Mouse (Mus musculus) activated CD4-positive, CD25-positive, alpha-beta regulatory T cell, adult 4 months (primary cell): Measurements from ENCODE around the gene Gpx1. TPM values are rescaled to one million over a fixed set of nuclear protein-coding genes. Genes with fewer than 3 reads are reported as not detected.

Experiments used
- ATAC-seq: one replicate; pipeline ENCODE4 v1.8.0; 2017
- polyA plus RNA-seq, 2 experiments: library from polyadenylated mRNA; unstranded; fragments of 100-300 nt; shearing (Covaris generic); gene quantifications; one replicate each; pipeline ENCODE4 v1.2.1; 2017

The Gpx1 gene
- polyA plus RNA-seq, 2 experiments from 2014 or later: 573 to 811 TPM

DNA sequence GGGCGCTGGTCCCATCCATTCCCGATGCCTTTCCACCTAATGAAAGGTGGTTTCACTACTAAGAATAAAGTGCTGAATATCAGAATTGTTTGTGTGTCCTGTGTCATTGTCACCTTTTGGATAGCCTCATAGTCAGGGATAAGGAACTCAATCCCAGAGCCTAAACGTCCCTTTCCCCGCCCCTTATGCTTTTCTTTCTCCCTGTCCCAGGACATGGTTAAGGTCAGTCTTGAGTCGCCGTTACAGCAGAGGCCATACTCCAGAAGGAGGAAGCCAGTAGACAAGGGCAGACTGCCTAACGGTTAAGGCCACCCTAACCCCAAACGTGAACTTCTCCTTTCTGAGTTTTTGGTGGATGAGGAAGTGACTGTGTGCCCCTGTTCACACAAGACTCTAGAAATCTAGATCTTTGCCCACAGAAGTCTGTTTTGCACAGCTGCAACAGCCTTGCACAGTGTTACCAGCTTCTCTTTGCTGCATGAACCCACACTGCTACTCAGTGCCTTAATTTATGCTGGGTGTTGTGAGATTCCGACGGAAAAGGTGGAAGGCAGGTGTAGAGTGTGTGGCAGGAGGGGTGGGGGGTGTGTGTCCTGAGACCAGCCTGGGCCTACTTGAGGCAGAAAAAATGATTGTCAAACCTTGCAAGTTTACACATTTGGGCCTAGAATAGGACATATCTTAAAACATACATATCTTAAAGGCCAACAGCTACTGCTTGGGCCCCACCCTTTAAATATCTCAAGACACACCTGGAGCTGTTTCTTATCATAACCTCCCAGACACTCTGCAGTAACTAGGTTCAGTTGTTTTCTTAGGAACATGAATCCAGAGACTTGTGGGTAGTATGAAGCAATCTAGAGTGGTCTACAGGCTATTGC lies 1.8 kb downstream of the Gpx1 start:
- ATAC-seq: no peak

- no peak for ATAC-seq
Observed at GRCm38 (mm10) chr9:108341139-108341475, 2.4 kb downstream of the Gpx1 start.

DNA sequence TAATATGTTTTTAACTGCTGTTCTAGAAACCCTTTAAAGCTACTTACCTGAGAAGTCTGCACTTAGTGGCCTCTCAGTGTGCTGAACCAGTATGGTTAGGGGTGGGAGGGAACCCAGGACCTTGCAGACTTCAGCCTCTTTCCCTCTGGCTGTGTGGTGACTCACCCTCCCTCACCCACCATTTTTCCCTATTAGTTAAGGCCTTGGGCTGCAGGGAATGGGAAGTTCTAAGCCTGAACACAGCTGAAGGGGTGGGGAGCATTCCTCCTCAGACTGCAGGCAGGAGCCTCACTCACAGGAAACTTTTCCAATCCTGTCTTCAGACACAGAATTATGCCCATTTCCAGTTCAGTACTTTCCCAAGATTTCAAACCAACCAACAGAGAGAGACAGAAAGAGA lies 3.1 kb downstream of the Gpx1 start:
- ATAC-seq: no peak

DNA sequence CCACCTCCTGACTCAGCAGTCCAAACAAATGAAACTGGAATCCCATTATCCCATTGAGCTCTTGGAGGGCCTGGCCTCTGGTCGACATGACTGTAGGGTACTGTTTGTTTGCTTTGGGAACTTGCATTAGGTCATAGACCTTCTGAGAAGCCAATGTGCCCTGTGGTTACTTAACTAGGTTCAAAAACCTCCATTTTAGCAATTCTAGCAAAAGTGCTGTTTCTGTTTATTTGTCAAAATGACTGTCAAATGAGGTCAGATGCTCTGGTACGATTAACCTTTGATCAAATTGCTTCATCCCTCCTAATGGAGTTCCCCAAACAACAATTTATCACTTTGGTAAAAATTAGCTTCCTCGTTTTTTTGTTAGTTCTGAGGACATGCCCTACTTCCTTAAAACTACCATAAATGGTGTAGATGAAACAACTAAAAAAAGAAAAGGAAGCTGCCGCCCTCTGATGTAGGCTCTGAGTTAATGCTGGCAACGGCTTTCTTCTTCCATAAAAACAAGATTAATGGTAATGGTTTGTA lies 3.7 kb downstream of the Gpx1 start:
- ATAC-seq: no peak

DNA sequence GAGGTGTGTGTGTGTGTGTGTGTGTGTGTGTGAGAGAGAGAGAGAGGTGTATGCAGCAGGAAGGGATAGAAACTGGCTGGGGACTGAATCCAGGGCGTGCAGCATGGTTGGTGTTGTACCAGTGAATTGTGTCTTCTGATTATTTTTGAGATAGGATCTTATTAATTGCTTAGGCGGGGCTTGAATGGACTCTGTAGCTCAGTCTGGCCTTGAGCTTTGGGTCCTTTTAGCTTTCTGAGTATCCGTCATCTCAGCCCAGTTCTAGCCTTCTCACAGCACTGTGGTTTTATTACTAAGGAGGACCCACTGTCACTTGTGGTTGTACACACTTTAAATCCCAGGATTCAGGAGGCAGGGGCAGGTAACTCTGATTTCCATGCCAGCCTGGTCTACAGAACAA lies 4.6 kb downstream of the Gpx1 start:
- no peak for ATAC-seq

GRCm38 (mm10) chr9:108343835-108344234 lies 5.1 kb downstream of the Gpx1 start:
- ATAC-seq: no peak

DNA sequence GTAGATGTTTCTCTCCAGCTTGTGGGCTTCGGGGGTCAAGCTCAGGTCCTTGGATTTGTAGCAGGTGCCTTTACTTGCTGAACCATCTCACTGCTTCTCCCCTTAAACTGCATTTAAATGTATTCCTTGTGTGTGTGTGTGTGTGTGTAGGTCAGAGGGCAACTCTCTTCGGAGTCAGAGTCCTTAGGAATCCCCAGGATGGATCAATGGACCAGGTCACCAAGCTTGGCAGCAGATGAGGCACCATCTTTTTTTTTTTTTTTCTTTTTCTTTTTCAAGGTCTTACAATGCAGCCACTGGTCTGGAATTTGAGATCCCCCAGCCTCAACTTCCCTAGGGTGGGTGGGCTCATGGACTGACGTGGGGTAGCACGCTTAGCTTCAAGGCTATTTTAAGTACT lies 5.8 kb downstream of the Gpx1 start:
- ATAC-seq: no peak

- no peak for ATAC-seq
Observed at GRCm38 (mm10) chr9:108347024-108347423, 8.3 kb downstream of the Gpx1 start.

- ATAC-seq: peak; percentile 84
Observed at GRCm38 (mm10) chr9:108347540-108348289, 9.0 kb downstream of the Gpx1 start, which contains the start of gene Usp4. Gene Usp4, plus strand, starts transcription at chr9:108347853.

DNA sequence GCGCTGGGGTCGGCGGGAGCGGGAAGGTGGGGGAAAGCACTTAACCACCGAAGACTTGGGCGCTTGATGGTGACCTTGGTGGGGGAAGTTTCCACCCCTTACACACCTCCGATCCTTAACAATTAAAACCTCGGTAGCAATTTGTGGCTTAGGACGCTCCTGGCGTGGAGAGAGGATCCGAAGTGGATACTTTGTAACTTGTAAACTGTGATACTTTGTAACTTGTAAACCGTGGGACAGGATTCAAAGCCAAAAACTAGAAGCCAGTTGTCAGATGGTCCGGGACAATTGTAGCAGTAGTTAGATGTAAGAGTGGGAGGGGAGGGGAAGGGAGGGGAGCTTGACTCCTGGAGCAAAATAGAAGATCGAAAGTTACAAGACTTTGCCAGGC lies 9.6 kb downstream of the Gpx1 start:
- no peak for ATAC-seq

- ATAC-seq: no peak
Observed at GRCm38 (mm10) chr9:108349727-108350126, 11.0 kb downstream of the Gpx1 start.

DNA sequence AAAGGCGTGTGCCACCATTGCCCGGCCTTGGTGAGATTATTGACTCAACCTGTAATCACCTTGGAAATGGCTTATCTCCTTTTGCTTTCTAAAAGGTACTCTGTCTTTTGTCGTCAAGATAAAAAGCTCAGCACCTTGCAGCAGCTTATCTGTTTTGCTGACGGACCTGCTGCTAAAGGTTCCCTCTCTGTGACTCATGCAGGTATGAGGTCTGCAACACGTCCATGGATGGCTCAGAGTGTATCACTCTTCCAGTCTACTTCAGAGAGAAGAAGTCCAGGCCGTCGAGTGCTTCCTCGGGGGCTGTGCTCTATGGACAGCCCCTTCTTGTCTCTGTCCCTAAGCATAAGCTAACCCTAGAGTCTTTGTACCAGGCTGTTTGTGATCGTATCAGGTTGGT lies 39.5 kb downstream of the Gpx1 start:
- no peak for ATAC-seq

- no peak for ATAC-seq
Observed at GRCm38 (mm10) chr9:108378736-108379135, 40.0 kb downstream of the Gpx1 start.

DNA sequence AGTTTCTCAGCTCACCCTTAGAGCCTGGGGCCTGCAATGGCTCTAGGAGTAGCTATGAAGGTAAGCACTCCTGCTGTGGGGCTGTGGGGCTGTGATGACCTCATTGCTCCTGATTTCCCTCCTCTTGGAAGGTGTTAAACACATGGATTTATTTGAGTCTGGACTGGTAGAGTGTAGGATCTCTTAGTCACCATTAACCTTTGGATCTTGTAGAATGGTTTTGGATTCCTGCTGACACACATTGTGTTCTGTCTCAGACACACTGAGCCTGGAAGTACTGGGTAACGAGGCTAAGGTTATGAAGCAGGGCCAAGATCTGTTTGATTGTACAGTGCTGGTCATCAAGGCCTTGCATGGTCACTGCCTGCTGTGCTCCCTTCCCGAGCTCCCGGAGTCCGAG lies 40.6 kb downstream of the Gpx1 start:
- ATAC-seq: no peak

GRCm38 (mm10) chr9:108381382-108381781 lies 42.7 kb downstream of the Gpx1 start:
- no peak for ATAC-seq

- ATAC-seq: no peak
Observed at GRCm38 (mm10) chr9:108385006-108385405, 46.3 kb downstream of the Gpx1 start.

DNA sequence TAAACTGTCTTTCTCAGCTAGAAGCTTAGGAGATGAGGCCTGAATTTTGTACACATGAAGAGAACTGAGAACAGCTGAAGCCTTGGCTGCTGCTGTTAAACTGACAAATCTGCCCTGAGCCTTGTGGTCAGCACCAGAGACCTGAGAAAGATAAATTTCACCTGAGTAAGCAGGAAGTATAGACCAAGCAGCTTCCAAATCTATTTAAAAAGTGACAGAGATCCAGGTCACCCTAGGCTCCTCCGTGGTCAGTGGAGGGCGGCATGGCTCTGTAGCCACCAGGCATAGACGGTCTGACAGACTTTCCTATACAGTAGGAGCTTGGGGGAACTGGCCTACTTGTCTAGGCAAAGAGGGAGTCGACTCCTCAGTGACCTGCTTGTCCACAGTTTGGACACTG lies 48.1 kb downstream of the Gpx1 start:
- ATAC-seq: no peak

- ATAC-seq: no peak
Observed at GRCm38 (mm10) chr9:108388601-108389000, 49.9 kb downstream of the Gpx1 start.

DNA sequence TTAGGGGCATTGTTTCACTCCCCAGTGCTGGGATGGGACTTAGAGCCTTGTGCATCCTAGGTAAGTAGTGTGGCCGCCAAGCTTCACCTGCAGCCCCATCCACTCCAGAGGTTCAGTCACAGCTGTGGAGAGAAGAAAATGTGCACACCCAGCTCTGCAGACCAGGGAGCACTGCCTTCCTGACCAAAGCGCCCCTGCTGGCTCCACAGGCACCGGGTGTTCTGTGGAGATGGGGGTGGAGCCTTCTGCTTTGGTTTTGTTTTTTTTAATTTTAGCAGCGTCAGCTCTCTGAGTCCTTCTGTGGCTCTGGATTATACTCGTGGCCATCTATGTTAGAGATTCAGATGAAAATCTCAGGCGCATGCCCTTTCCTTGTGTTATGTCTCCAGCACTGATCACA lies 50.5 kb downstream of the Gpx1 start:
- ATAC-seq: no peak
